Mouse (Mus musculus) bone marrow macrophage, adult 2 months (primary cell): ENCODE measurements around the gene Olfr154. TPM values are rescaled to one million over a fixed set of nuclear protein-coding genes. Genes with fewer than 3 reads are reported as not detected.
"Not testable (repeated sequence)": the region's sequence is repeated elsewhere in the genome, so short reads cannot be mapped to it uniquely, and the experiment has no call there.

Source experiments
- H3K27ac ChIP-seq: 2 replicates; pipeline ENCODE4 v1.5.1; 2012; ENCODE audit warnings: low read depth, low read length; ENCODE audit not compliant: insufficient read depth
- H3K4me1 ChIP-seq: 2 replicates; pipeline ENCODE4 v1.6.1; 2012; ENCODE audit warnings: low read length; ENCODE audit not compliant: control insufficient read depth, insufficient read depth
- H3K4me3 ChIP-seq: 2 replicates; pipeline ENCODE4 v1.5.1; 2012; ENCODE audit warnings: mild to moderate bottlenecking, low read length, moderate library complexity; ENCODE audit not compliant: insufficient read depth
- CTCF ChIP-seq: IDR thresholded peaks from 2 replicates; pipeline ENCODE4 v1.5.1; 2012; ENCODE audit warnings: low read depth, mild to moderate bottlenecking, low read length, moderate library complexity
- POLR2A ChIP-seq: IDR thresholded peaks from 2 replicates; pipeline ENCODE4 v1.6.1; 2012; ENCODE audit warnings: mild to moderate bottlenecking, low read depth, low read length, borderline replicate concordance
- polyA plus RNA-seq: library from polyadenylated mRNA; stranded (reverse); fragments of >200 nt; gene quantifications from 2 replicates; pipeline ENCODE4 v1.2.4, GENCODE M21; 2012; ENCODE audit not compliant: missing spikeins, insufficient read depth, insufficient read length

Olfr154 gene
- polyA plus RNA-seq = not detected in 2 replicates

GRCm38 (mm10) chr2:85664355-85664754 lies at the start of gene Olfr154:
Gene Olfr154, minus strand, starts transcription at chr2:85664455.
- H3K4me3 ChIP-seq, H3K27ac ChIP-seq, H3K4me1 ChIP-seq: not testable (repeated sequence)

DNA sequence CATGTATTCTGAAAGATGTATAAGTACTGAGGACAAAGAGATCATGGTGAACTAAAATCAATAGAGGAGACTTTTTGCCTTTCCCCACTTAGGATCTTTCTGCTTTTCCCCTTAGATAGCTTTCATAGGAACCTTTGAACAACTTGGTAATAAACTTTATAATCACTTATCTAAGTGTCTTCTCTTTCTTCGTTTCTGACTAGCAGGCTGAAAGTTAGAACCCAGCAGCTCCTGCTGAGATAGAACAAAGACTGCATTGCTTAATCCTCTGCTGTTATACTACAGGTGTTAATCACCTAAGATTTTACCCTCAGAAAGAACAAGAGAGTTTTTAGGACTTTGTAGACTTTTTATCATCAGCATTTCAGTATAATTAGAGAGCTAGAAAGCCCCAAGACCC lies 46.9 kb upstream of the Olfr154 start:
- TF ChIP-seq CTCF (no peak), POLR2A (no peak)
- H3K4me3 ChIP-seq = no peak overlapping the region
- H3K27ac ChIP-seq = no peak overlapping the region
- no peaks in the 10 kb centered on the region for H3K4me1 ChIP-seq

GRCm38 (mm10) chr2:85710680-85711079 lies 46.4 kb upstream of the Olfr154 start:
- H3K27ac ChIP-seq, H3K4me1 ChIP-seq, H3K4me3 ChIP-seq: not testable (repeated sequence)

DNA sequence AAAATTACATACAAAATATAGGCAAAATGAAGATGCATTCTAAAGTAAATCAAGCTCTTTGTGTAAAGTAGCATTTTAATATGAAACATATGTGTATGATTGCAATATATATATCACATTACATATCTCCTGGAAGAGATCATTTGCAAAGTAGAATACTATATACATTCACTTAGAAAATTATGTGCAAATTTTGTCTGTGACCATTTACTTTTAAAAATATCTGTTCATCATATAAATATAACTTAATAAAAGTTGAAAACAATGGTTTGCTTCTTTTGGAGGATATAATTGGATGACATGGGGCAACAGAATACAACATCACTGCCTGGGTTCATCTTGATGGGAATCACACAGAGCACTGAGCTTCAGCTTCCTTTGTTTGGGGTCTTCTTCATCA lies 24.9 kb upstream of the Olfr154 start, which contains the start of gene Olfr1008:
Gene Olfr1008, plus strand, starts transcription at position 301 of the 400 bp plus-strand sequence.
- Histone ChIP-seq H3K27ac (no peak within 1 kb of the TSS), H3K4me3 (no peak within 1 kb of the TSS), H3K4me1 (no peaks in the 10 kb centered on the region)
- TF ChIP-seq POLR2A = no peak
- TF ChIP-seq CTCF = no peak

- Histone ChIP-seq H3K27ac (no peak within 1 kb of the TSS), H3K4me1 (no peaks in the 10 kb centered on the region), H3K4me3 (no peak within 1 kb of the TSS)
- no peak for TF ChIP-seq CTCF
- TF ChIP-seq POLR2A = no peak
These were observed 14.4 kb upstream of the Olfr154 start, which contains the start of gene Olfr1006 for GRCm38 (mm10) chr2:85678667-85679066. Gene Olfr1006, minus strand, starts transcription at chr2:85678767.

- no peak for TF ChIP-seq CTCF
- TF ChIP-seq POLR2A = no peak
- H3K4me3 ChIP-seq = no peak within 1 kb of the TSS
- no peak within 1 kb of the TSS for H3K27ac ChIP-seq
- no peaks in the 10 kb centered on the region for H3K4me1 ChIP-seq
These were observed 13.7 kb downstream of the Olfr154 start, which contains the start of gene Olfr1002 for GRCm38 (mm10) chr2:85650604-85651003. Gene Olfr1002, minus strand, starts transcription at chr2:85650704.

Other genes with a start within 250 kb of the Olfr154 start
- gene Olfr993, start 249.6 kb downstream of the Olfr154 start, polyA plus RNA-seq = not detected in 2 replicates
- gene Olfr994, start 228.0 kb downstream of the Olfr154 start, polyA plus RNA-seq = not detected in 2 replicates
- not detected in 2 replicates for gene Olfr995, start 220.8 kb downstream of the Olfr154 start, polyA plus RNA-seq
- not detected in 2 replicates for gene 4833423E24Rik, start 145.4 kb downstream of the Olfr154 start, polyA plus RNA-seq
- gene Olfr996, start 85.2 kb downstream of the Olfr154 start, polyA plus RNA-seq = not detected in 2 replicates
- not detected in 2 replicates for gene Olfr998, start 75.5 kb downstream of the Olfr154 start, polyA plus RNA-seq
- not detected in 2 replicates for gene Olfr1000, start 52.6 kb downstream of the Olfr154 start, polyA plus RNA-seq
- not detected in 2 replicates for gene Olfr1002, start 13.8 kb downstream of the Olfr154 start, polyA plus RNA-seq
- gene Olfr1006, start 14.3 kb upstream of the Olfr154 start, polyA plus RNA-seq = not detected in 2 replicates
- not detected in 2 replicates for gene Olfr1008, start 25.0 kb upstream of the Olfr154 start, polyA plus RNA-seq
- not detected in 2 replicates for gene Olfr1009, start 51.0 kb upstream of the Olfr154 start, polyA plus RNA-seq
- not detected in 2 replicates for gene Olfr1012, start 98.3 kb upstream of the Olfr154 start, polyA plus RNA-seq
- not detected in 2 replicates for gene Olfr1013, start 102.6 kb upstream of the Olfr154 start, polyA plus RNA-seq
- gene Olfr1014, start 108.3 kb upstream of the Olfr154 start, polyA plus RNA-seq = not detected in 2 replicates
- not detected in 2 replicates for gene Olfr1015, start 117.6 kb upstream of the Olfr154 start, polyA plus RNA-seq
- gene Olfr1016, start 138.1 kb upstream of the Olfr154 start, polyA plus RNA-seq = not detected in 2 replicates
- gene Olfr1018, start 154.0 kb upstream of the Olfr154 start, polyA plus RNA-seq = not detected in 2 replicates
- not detected in 2 replicates for gene Olfr1019, start 181.0 kb upstream of the Olfr154 start, polyA plus RNA-seq
- not detected in 2 replicates for gene Olfr1020, start 182.6 kb upstream of the Olfr154 start, polyA plus RNA-seq
- gene Olfr1022, start 204.1 kb upstream of the Olfr154 start, polyA plus RNA-seq = not detected in 2 replicates
- gene Olfr1023, start 221.2 kb upstream of the Olfr154 start, polyA plus RNA-seq = not detected in 2 replicates
- not detected in 2 replicates for gene Olfr1024, start 240.6 kb upstream of the Olfr154 start, polyA plus RNA-seq